Mouse (Mus musculus): ENCODE measurements around the gene Ntm. TPM values are rescaled to one million over a fixed set of nuclear protein-coding genes. Genes with fewer than 3 reads are reported as not detected.

Gene Ntm
- polyA plus RNA-seq, 1 experiment from 2014 or later, result 30.6 TPM

DNA sequence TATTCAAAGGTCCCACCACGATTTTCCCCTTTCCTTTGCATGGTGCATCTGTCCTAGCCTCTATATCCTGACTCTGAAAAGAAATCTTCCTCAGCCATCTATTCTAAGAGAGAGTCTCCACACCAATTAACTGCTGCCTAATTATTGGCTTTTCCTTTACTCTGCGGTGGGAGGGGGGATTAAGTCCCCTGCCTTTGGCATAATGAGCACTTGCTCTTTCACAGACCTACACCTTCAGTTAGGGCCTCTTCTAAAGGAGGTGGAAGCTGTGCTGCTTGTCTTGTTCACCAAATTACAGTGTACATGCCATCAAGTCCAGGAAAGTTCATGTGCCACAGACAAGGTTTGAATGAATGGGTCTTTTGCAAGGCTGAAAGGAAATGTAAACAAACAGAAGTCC lies 847.6 kb downstream of the Ntm start:
- Histone ChIP-seq H3K9me3 (ENCODE audit: control insufficient read depth, low read length) (no peaks in the 10 kb centered on the region), H3K4me2 (replicated peaks; ENCODE audit: low read depth, low read length) (no peak overlapping the region), H3K36me3 (ENCODE audit: control insufficient read depth, insufficient read depth, low read length) (no peaks in the 10 kb centered on the region), H3K27me3 (ENCODE audit: control insufficient read depth, insufficient read depth, low read length) (no peaks in the 10 kb centered on the region), H3K27ac (ENCODE audit: low read depth, low read length) (no peak overlapping the region), H3K9ac (ENCODE audit: low read depth, low read length) (no peak overlapping the region), H3K4me3 (ENCODE audit: low read depth, low read length) (no peak overlapping the region), H3K4me1 (replicated peaks; ENCODE audit: control insufficient read depth, insufficient read depth, low read length) (no peaks in the 10 kb centered on the region)
- DNase-seq (ENCODE audit: low spot score) (no peak), ATAC-seq (ENCODE audit: low FRiP score) (no peak)
- 61% methylated on average over 2 of the region's 2 CpGs for WGBS

DNA sequence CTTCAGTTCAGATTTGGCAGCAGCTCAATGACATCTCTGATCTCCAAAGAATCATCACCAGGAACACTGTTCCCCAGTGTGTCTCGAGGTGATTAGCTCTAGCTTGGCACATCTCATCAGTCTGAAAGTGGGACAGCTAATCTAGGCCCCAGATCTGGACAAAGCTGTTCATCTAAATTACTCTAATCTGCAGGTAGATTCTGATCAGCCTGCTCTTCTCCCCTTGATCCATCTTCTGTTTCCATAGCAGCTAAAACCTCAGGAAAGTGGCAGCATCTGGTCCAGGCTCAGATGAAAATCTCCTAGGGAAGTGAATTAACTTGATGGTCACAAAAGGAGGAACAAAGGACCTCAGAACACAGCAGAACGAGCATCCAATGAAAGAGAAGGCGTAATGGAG lies 856.2 kb downstream of the Ntm start:
- DNase-seq (ENCODE audit: low spot score) (no peak), ATAC-seq (ENCODE audit: low FRiP score) (no peak)
- no peak overlapping the region for H3K4me2 ChIP-seq (replicated peaks; ENCODE audit: low read depth, low read length)
- H3K36me3 ChIP-seq (ENCODE audit: control insufficient read depth, insufficient read depth, low read length), result no peaks in the 10 kb centered on the region
- H3K4me3 ChIP-seq (ENCODE audit: low read depth, low read length), result no peak overlapping the region
- no peaks in the 10 kb centered on the region for H3K9me3 ChIP-seq (ENCODE audit: control insufficient read depth, low read length)
- no peaks in the 10 kb centered on the region for H3K27me3 ChIP-seq (ENCODE audit: control insufficient read depth, insufficient read depth, low read length)
- no peak overlapping the region for H3K9ac ChIP-seq (ENCODE audit: low read depth, low read length)
- H3K4me1 ChIP-seq (replicated peaks; ENCODE audit: control insufficient read depth, insufficient read depth, low read length), result no peaks in the 10 kb centered on the region
- no peak overlapping the region for H3K27ac ChIP-seq (ENCODE audit: low read depth, low read length)
- 74% methylated on average over 3 of the region's 3 CpGs for WGBS

DNA sequence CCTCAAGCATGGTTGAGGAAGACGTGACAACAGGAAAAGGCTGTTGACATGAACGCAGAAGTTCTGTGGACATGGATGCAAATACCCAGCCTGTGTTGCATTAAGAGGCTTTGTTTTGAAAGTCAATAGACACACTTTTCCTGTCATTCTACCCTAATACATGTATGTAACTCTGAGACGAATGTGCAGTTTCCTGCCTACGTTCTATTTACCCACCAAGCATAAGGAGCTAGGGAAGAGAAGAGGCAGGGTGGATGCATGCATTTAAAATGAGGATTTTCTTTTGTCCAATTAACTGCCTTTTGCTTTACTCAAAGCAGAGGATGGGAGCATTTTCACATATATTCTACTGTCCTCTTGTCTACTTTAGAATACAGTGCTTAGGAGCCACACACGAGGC lies 858.5 kb downstream of the Ntm start:
- Histone ChIP-seq H3K4me1 (replicated peaks; ENCODE audit: control insufficient read depth, insufficient read depth, low read length) (no peaks in the 10 kb centered on the region), H3K9ac (ENCODE audit: low read depth, low read length) (no peak overlapping the region), H3K36me3 (ENCODE audit: control insufficient read depth, insufficient read depth, low read length) (no peaks in the 10 kb centered on the region), H3K4me2 (replicated peaks; ENCODE audit: low read depth, low read length) (no peak overlapping the region), H3K4me3 (ENCODE audit: low read depth, low read length) (no peak overlapping the region), H3K9me3 (ENCODE audit: control insufficient read depth, low read length) (no peaks in the 10 kb centered on the region), H3K27me3 (ENCODE audit: control insufficient read depth, insufficient read depth, low read length) (no peaks in the 10 kb centered on the region), H3K27ac (ENCODE audit: low read depth, low read length) (no peak overlapping the region)
- WGBS, result 84% methylated on average over 5 of the region's 5 CpGs
- ATAC-seq (ENCODE audit: low FRiP score), result no peak
- no peak for DNase-seq (ENCODE audit: low spot score)

DNA sequence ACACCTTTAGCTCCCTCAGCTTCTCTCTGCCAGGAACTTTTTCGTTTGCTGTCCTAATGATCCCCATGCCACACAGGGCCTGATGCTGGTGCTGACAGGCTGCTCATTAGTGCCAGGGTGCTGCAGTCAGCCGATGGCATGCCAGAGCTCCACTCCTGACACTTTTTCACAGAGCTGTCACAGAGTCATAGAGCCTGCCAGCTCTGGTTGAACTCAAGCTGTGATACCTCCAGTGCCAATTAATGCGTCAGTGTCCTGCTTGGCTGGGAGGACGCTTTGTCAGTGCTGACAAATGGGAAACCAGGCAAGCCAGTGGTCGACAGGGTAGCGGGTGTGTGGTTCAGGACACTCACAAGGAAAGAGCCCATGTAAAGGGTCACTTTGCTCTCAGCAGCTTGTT lies 858.9 kb downstream of the Ntm start:
- no peaks in the 10 kb centered on the region for H3K9me3 ChIP-seq (ENCODE audit: control insufficient read depth, low read length)
- H3K4me1 ChIP-seq (replicated peaks; ENCODE audit: control insufficient read depth, insufficient read depth, low read length), result no peaks in the 10 kb centered on the region
- ATAC-seq (ENCODE audit: low FRiP score), result no peak
- no peak for DNase-seq (ENCODE audit: low spot score)
- no peak overlapping the region for H3K4me3 ChIP-seq (ENCODE audit: low read depth, low read length)
- H3K4me2 ChIP-seq (replicated peaks; ENCODE audit: low read depth, low read length), result no peak overlapping the region
- WGBS, result 59% methylated on average over 6 of the region's 6 CpGs
- no peak overlapping the region for H3K27ac ChIP-seq (ENCODE audit: low read depth, low read length)
- no peak overlapping the region for H3K9ac ChIP-seq (ENCODE audit: low read depth, low read length)
- H3K27me3 ChIP-seq (ENCODE audit: control insufficient read depth, insufficient read depth, low read length), result no peaks in the 10 kb centered on the region
- H3K36me3 ChIP-seq (ENCODE audit: control insufficient read depth, insufficient read depth, low read length), result no peaks in the 10 kb centered on the region

DNA sequence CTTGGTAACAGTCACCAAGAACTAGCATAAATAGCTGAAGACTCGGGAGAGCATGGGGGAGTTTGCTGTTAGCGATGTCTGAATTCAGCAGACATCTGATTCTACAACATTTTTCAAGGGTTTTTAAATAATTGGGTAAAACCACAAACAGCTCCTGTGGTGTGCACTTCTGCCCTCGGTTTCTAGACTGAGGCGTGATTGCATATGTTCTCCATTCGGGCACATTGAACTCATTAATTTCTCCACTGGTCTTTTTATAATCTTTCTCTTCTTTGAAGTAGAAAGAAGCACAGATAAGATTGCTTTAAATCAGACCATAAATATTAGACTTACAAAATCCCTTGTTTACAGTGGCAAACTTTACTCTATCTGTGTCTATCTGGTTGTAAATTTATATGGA lies 862.3 kb downstream of the Ntm start:
- H3K4me3 ChIP-seq (ENCODE audit: low read depth, low read length), result no peak overlapping the region
- H3K4me2 ChIP-seq (replicated peaks; ENCODE audit: low read depth, low read length), result no peak overlapping the region
- H3K9ac ChIP-seq (ENCODE audit: low read depth, low read length), result no peak overlapping the region
- no peak for DNase-seq (ENCODE audit: low spot score)
- no peak for ATAC-seq (ENCODE audit: low FRiP score)
- no peaks in the 10 kb centered on the region for H3K27me3 ChIP-seq (ENCODE audit: control insufficient read depth, insufficient read depth, low read length)
- H3K4me1 ChIP-seq (replicated peaks; ENCODE audit: control insufficient read depth, insufficient read depth, low read length), result no peaks in the 10 kb centered on the region
- 81% methylated on average over 5 of the region's 5 CpGs for WGBS
- no peaks in the 10 kb centered on the region for H3K9me3 ChIP-seq (ENCODE audit: control insufficient read depth, low read length)
- no peaks in the 10 kb centered on the region for H3K36me3 ChIP-seq (ENCODE audit: control insufficient read depth, insufficient read depth, low read length)
- H3K27ac ChIP-seq (ENCODE audit: low read depth, low read length), result no peak overlapping the region

DNA sequence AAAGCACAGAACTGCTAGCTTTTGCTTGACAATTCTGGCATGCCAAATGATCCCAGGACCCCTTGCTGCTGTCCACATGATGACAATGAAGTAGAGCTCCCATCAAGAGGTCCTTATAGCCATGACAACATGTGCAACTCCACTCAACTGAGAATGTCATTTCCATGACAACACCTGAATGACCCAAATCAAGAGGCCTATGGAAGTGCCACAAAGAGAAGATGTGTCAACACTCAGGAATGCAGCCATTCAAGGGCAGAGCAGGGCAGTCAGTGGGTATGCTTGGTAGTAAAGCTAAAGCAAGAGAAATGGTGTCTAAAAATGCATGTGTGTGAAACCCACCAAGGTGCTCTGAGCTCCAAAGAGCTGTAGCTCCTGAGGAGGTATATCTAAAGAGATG lies 870.5 kb downstream of the Ntm start:
- no peaks in the 10 kb centered on the region for H3K27me3 ChIP-seq (ENCODE audit: control insufficient read depth, insufficient read depth, low read length)
- H3K36me3 ChIP-seq (ENCODE audit: control insufficient read depth, insufficient read depth, low read length), result no peaks in the 10 kb centered on the region
- H3K4me2 ChIP-seq (replicated peaks; ENCODE audit: low read depth, low read length), result no peak overlapping the region
- no peak overlapping the region for H3K27ac ChIP-seq (ENCODE audit: low read depth, low read length)
- no peaks in the 10 kb centered on the region for H3K4me1 ChIP-seq (replicated peaks; ENCODE audit: control insufficient read depth, insufficient read depth, low read length)
- no peak overlapping the region for H3K9ac ChIP-seq (ENCODE audit: low read depth, low read length)
- ATAC-seq (ENCODE audit: low FRiP score), result no peak
- no peak overlapping the region for H3K4me3 ChIP-seq (ENCODE audit: low read depth, low read length)
- no peaks in the 10 kb centered on the region for H3K9me3 ChIP-seq (ENCODE audit: control insufficient read depth, low read length)
- DNase-seq (ENCODE audit: low spot score), result no peak

DNA sequence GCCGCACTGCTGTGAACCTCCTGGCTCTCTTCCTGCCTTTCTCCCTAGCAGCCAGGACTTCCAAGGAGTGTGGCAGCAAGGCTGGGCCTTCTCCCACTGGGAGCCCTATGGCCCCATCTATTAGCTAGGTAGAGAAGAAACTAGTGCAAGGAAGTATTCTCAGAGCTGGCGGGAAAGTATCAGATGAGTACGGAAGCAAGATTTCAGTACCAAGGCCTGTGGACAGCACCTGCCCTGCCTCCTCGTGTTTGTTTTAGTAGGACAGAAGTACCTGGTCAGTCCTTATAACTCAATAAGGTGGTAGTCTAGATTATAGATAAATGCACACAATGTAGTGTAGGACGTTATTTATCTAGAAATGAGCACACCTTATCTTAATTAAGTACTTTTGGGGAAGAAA lies 874.3 kb downstream of the Ntm start:
- 64% methylated on average over 5 of the region's 5 CpGs for WGBS
- no peak overlapping the region for H3K4me2 ChIP-seq (replicated peaks; ENCODE audit: low read depth, low read length)

DNA sequence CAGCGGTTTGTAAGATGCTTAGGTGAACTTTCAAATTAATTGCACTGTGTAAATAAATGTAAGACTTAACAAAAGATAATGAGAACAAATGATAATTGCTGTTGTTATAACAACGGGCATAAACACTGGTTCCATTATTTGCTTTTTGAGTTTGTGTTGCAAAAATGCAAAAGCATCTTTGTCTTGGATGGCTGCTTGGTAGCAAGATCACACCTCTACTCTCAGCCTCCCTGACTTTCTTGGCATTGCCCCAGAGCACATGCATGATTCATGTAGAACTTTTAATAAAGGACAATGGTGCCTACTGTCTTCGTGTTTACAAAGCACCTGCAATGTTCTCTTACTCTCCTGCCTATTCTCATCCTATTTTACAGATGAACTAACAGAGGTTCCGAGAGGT lies 875.3 kb downstream of the Ntm start:
- no peak overlapping the region for H3K4me2 ChIP-seq (replicated peaks; ENCODE audit: low read depth, low read length)
- no peak overlapping the region for H3K27ac ChIP-seq (ENCODE audit: low read depth, low read length)
- no peak overlapping the region for H3K9ac ChIP-seq (ENCODE audit: low read depth, low read length)
- DNase-seq (ENCODE audit: low spot score), result no peak
- no peaks in the 10 kb centered on the region for H3K27me3 ChIP-seq (ENCODE audit: control insufficient read depth, insufficient read depth, low read length)
- H3K36me3 ChIP-seq (ENCODE audit: control insufficient read depth, insufficient read depth, low read length), result no peaks in the 10 kb centered on the region
- H3K9me3 ChIP-seq (ENCODE audit: control insufficient read depth, low read length), result no peaks in the 10 kb centered on the region
- no peaks in the 10 kb centered on the region for H3K4me1 ChIP-seq (replicated peaks; ENCODE audit: control insufficient read depth, insufficient read depth, low read length)
- H3K4me3 ChIP-seq (ENCODE audit: low read depth, low read length), result no peak overlapping the region
- WGBS, result 69% methylated on average over 4 of the region's 4 CpGs
- no peak for ATAC-seq (ENCODE audit: low FRiP score)

More for the DNA sequence above, 874.3 kb downstream of the Ntm start:
- no peak overlapping the region for H3K4me3 ChIP-seq (ENCODE audit: low read depth, low read length)
- no peaks in the 10 kb centered on the region for H3K4me1 ChIP-seq (replicated peaks; ENCODE audit: control insufficient read depth, insufficient read depth, low read length)
- H3K9me3 ChIP-seq (ENCODE audit: control insufficient read depth, low read length), result no peaks in the 10 kb centered on the region
- H3K27me3 ChIP-seq (ENCODE audit: control insufficient read depth, insufficient read depth, low read length), result no peaks in the 10 kb centered on the region
- ATAC-seq (ENCODE audit: low FRiP score), result no peak
- no peaks in the 10 kb centered on the region for H3K36me3 ChIP-seq (ENCODE audit: control insufficient read depth, insufficient read depth, low read length)
- no peak overlapping the region for H3K9ac ChIP-seq (ENCODE audit: low read depth, low read length)
- DNase-seq (ENCODE audit: low spot score), result peak; percentile 30
- H3K27ac ChIP-seq (ENCODE audit: low read depth, low read length), result no peak overlapping the region

DNA sequence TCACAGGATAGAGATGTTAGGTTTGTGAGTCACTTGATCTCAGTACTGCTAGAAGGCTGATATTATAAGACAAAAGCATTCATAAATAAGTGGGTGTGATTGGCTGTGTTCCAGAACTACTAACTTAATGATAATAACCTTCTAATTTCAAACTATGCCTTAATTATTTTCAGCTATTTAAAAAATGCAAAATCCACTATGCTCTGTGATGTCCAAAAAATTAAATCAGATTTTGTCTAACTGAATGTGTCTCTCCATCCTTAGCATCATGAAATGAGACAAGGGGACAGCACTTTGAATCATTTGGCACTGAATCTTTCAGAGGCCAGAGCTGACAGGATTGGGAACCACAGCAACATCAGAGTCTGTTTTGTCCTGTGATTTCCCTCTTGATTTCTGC lies 875.8 kb downstream of the Ntm start:
- no peaks in the 10 kb centered on the region for H3K36me3 ChIP-seq (ENCODE audit: control insufficient read depth, insufficient read depth, low read length)
- ATAC-seq (ENCODE audit: low FRiP score), result no peak
- H3K27ac ChIP-seq (ENCODE audit: low read depth, low read length), result no peak overlapping the region
- H3K4me2 ChIP-seq (replicated peaks; ENCODE audit: low read depth, low read length), result no peak overlapping the region
- no peak overlapping the region for H3K4me3 ChIP-seq (ENCODE audit: low read depth, low read length)
- no peaks in the 10 kb centered on the region for H3K9me3 ChIP-seq (ENCODE audit: control insufficient read depth, low read length)
- H3K27me3 ChIP-seq (ENCODE audit: control insufficient read depth, insufficient read depth, low read length), result no peaks in the 10 kb centered on the region
- no peak for DNase-seq (ENCODE audit: low spot score)
- H3K4me1 ChIP-seq (replicated peaks; ENCODE audit: control insufficient read depth, insufficient read depth, low read length), result no peaks in the 10 kb centered on the region
- no peak overlapping the region for H3K9ac ChIP-seq (ENCODE audit: low read depth, low read length)

All from hindbrain, embryonic 11.5 days (tissue).